Mouse (Mus musculus): ENCODE data around the gene Phf24. TPM values are rescaled to one million over a fixed set of nuclear protein-coding genes. Genes with fewer than 3 reads are reported as not detected.

Gene Phf24
- total RNA-seq, 2 experiments from 2014 or later: 121 to 134 TPM

- no peak for DNase-seq (ENCODE audit: low spot score in 2 of 2)
These were observed 71.8 kb downstream of the Phf24 start for GRCm38 (mm10) chr4:42988296-42988695.

Other genes starting within 250 kb of the Phf24 start
- gene 4930578G10Rik, start 181.1 kb upstream of the Phf24 start, total RNA-seq (2021): 1 to 10 TPM; 1.4 to 2.2 TPM
- under 1 TPM in 1 of 2 experiments, not detected in 1; 0.60 TPM for gene Ccl19, start 160.1 kb upstream of the Phf24 start, total RNA-seq (2021)
- not detected for gene Ccl21a, start 142.7 kb upstream of the Phf24 start, total RNA-seq (2021)
- gene Fam205a1, start 62.8 kb upstream of the Phf24 start, total RNA-seq (2021): under 1 TPM; 0.46 to 0.64 TPM
- 1 to 10 TPM in 1 of 2 experiments, under 1 TPM in 1; 0.65 to 1.0 TPM for gene Gm12394, start 59.9 kb upstream of the Phf24 start, total RNA-seq (2021)
- gene Fam205c, start 42.4 kb upstream of the Phf24 start, total RNA-seq (2021): under 1 TPM; 0.38 to 0.46 TPM
- 100 to 1,000 TPM; 213 to 218 TPM for gene Dnajb5, start 33.2 kb downstream of the Phf24 start, total RNA-seq (2021)
- not detected for gene 1700022I11Rik, start 52.9 kb downstream of the Phf24 start, total RNA-seq (2021)
- 100 to 1,000 TPM; 214 to 228 TPM for gene Vcp, start 83.8 kb downstream of the Phf24 start, total RNA-seq (2021)
- 10 to 100 TPM in 1 of 2 experiments, 1 to 10 TPM in 1; 9.9 to 11.6 TPM for gene Fancg, start 93.8 kb downstream of the Phf24 start, total RNA-seq (2021)
- 10 to 100 TPM; 29.1 to 32.0 TPM for gene Pigo, start 109.2 kb downstream of the Phf24 start, total RNA-seq (2021)
- 100 to 1,000 TPM; 102 to 103 TPM for gene Stoml2, start 115.0 kb downstream of the Phf24 start, total RNA-seq (2021)
- gene Fam214b, start 129.6 kb downstream of the Phf24 start, total RNA-seq (2021): 10 to 100 TPM; 35.0 to 40.2 TPM
- 10 to 100 TPM; 48.4 to 53.3 TPM for gene Unc13b, start 142.3 kb downstream of the Phf24 start, total RNA-seq (2021)

All from layer of hippocampus, postnatal 14 days (tissue).